Mouse (Mus musculus) cortical plate, adult 2 months (tissue): ENCODE data around the gene Sart1.

ENCODE experiments used
- CTCF ChIP-seq: fragments of 200-500 bp; IDR thresholded peaks from 2 replicates; pipeline ENCODE4 v1.5.1; 2011; ENCODE audit warnings: mild to moderate bottlenecking, control low read depth, low read length; ENCODE audit not compliant: insufficient read depth; ENCODE audit errors: extremely low read depth
- POLR2A ChIP-seq: fragments of 200-500 bp; IDR thresholded peaks from 2 replicates; pipeline ENCODE4 v1.6.1; 2011; ENCODE audit warnings: mild to moderate bottlenecking, low read length, control low read depth; ENCODE audit not compliant: insufficient read depth; ENCODE audit errors: extremely low read depth

- TF ChIP-seq CTCF = no peak
- no peak for TF ChIP-seq POLR2A
Observed at GRCm38 (mm10) chr19:5353609-5354008, 34.9 kb downstream of the Sart1 start.
